Mouse (Mus musculus) ES-E14 (cell line): ENCODE measurements around the gene Rnf43.

Experiments
- HCFC1 ChIP-seq: IDR thresholded peaks from 2 replicates; pipeline ENCODE4 v1.6.1; 2012; ENCODE audit warnings: low read length, inconsistent platforms, borderline replicate concordance; ENCODE audit not compliant: insufficient read depth
- MAFK ChIP-seq: IDR thresholded peaks from 2 replicates; pipeline ENCODE4 v1.6.1; 2014; ENCODE audit warnings: mild to moderate bottlenecking, low read depth, low read length, inconsistent platforms; ENCODE audit not compliant: insufficient read depth
- ZC3H11A ChIP-seq: IDR thresholded peaks from 2 replicates; pipeline ENCODE4 v1.6.1; 2012; ENCODE audit warnings: low read depth, mild to moderate bottlenecking, inconsistent platforms, low read length, borderline replicate concordance
- ZNF384 ChIP-seq: IDR thresholded peaks from 2 replicates; pipeline ENCODE4 v1.6.1; 2012; ENCODE audit warnings: low read depth, low read length, inconsistent platforms

DNA sequence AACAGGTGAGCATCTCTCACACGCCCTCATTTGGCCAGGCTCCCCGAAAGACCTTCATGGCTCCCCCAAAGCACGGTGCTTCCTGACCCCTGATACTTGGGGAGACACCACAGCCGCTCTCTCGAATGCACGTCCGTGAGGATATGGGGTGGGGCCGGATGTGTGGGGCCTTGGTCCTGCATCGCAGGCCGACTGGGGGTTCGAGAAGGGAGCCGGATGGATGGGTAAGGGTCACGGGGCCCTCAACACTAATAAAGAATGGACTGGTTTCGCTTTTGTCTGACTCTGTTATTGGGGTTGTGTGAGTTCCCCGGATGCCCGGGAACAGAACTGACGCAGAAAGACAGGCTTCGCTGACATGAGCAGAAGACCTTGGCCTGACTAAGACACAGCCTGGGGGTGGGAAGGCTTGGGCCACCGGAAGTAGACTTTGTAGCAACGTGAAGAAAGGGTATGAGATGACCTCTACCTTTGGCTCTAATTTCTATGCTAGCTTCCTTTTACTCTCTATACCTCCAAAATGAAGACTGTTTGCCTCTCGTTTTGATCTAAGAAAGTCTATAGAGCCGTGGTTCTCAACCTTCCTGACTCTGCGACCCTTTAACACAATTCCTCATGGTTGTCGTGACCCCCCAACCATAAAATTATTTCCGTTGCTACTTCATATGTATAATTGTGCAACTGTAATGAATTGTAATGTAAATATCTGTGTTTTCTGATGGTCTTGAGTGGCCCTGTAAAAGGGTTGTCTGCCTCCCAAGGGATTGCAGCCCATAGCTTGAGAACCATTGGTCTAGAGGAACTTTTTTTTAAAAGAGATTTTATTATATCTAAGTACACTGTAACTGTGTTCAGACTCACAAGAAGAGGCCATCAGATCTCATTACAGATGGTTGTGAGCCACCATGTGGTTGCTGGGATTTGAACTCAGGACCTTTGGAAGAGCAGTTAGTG lies 94.8 kb downstream of the Rnf43 start:
- TF ChIP-seq HCFC1 (no peak), MAFK (no peak), ZC3H11A (no peak), ZNF384 (no peak)
